29 mouse cellular contexts compared by ENCODE assay signal in the genomic region with DNA sequence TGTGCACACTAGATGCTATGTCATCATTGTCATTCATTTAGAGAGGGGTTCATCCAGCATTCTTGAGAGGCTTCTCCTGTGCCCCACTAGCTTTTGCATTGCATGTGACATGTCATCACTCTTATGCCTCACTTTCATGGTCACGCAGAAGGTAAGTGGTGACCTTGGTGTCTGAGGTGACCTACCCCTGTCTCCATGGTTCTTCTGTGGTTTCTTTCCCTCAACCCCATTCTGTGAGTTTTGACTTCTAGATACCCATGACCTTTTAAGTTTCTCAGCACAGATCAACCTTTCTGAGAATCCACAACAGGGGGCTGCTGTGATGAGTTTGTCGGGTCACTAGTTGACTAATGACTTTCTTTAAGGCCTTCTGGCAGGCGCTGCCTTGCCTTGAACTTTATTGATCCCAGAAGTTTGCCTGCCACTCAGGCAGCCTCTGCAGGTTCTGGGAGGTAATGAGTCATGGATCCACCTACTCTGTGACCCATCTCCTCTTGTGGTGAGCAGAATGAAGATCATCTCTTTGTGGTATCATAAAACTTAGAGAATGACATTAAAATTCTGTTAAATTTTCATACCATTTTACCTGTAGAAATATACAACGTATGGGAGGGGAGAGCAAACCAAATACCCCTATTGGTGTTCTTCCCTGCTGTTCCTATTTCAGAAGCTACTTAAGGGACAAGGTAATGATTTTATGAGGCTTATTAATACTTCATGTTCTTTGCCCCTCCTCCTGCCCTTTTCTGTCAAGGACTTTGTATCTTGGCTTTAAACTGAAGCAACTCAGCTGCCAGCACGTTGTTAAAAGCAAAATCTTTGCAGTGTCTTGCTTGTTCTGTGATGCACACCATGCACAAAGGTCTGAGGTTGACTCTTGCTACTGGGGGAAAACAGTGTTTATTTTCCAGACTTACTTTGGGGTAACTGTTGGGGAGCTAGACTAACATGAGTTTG.
DNase-seq lines count a peak whose midpoint lies in the region; ATAC-seq lines count a peak whose summit lies in the region.
"Had no signal": no experiment of that assay in that cellular context is flagged by ENCODE, and none has a peak within 500 bp of the region (broad histone marks: within the 10 kb centered on the region; RNA-seq: fewer than 3 reads in every experiment).

No protein-coding gene starts in this region.

- H3K4me1 ChIP-seq in kidney, embryonic 16.5 days (ENCODE audit: insufficient read depth, low read length): peaks cover 9% of the 10 kb centered on the region; the same call in 1 of the 2 replicates
- H3K4me1 ChIP-seq: embryonic facial prominence, embryonic 10.5 days; forebrain, embryonic 15.5 days; midbrain, embryonic 10.5 days; neural tube, embryonic 15.5 days; stomach, embryonic 15.5 days had no signal

- DNase-seq in kidney, adult 8-10 months: peak; percentile 52 to 60
- peak; percentile 67 for DNase-seq in adrenal gland, adult 8-10 months
- DNase-seq in adrenal gland, postnatal 36 days: peak; percentile 53 to 67
- peak; percentile 58 to 59 for DNase-seq in kidney, postnatal 36 days
- DNase-seq in gastrocnemius, postnatal 14 days: no peak
- DNase-seq in frontal cortex, postnatal 14 days (ENCODE audit: low spot score in 2 of 2): no peak
- DNase-seq: B cell, adult 2 months; cerebellum, adult 8-10 months; gastrocnemius, postnatal 25 days; heart, adult 18-20 months; heart, postnatal 10 days; liver, postnatal 0 days; lung, postnatal 10 days; right cerebral cortex, adult 18-20 months; right cerebral cortex, postnatal 4 days; thymus, postnatal 36 days had no signal

- no peak overlapping the region for H3K9ac ChIP-seq in kidney, embryonic 16.5 days (replicated peaks; ENCODE audit: low read length)
- H3K9ac ChIP-seq: forebrain, embryonic 15.5 days; heart, embryonic 12.5 days; liver, postnatal 0 days; neural tube, embryonic 15.5 days; stomach, embryonic 15.5 days had no signal

- ATAC-seq in kidney, embryonic 16.5 days (ENCODE audit: low FRiP score, low TSS enrichment): no peak
- ATAC-seq: forebrain, embryonic 15.5 days; hindbrain, postnatal 0 days; liver, postnatal 0 days; Patski had no signal

- no peaks in the 10 kb centered on the region for H3K36me3 ChIP-seq in kidney, embryonic 16.5 days (ENCODE audit: insufficient read depth, low read length)
- H3K36me3 ChIP-seq: embryonic facial prominence, embryonic 10.5 days; forebrain, embryonic 15.5 days; G1E; heart, embryonic 12.5 days; limb, embryonic 10.5 days; midbrain, embryonic 10.5 days; neural tube, embryonic 15.5 days; stomach, embryonic 15.5 days had no signal

- H3K9me3 ChIP-seq in kidney, embryonic 16.5 days (ENCODE audit: low read length): no peaks in the 10 kb centered on the region
- H3K9me3 ChIP-seq: embryonic facial prominence, embryonic 10.5 days; forebrain, embryonic 15.5 days; G1E; heart, embryonic 12.5 days; limb, embryonic 10.5 days; midbrain, embryonic 10.5 days; neural tube, embryonic 15.5 days; stomach, embryonic 15.5 days had no signal

- WGBS in kidney, embryonic 16.5 days: 68% methylated on average over 5 of the region's 5 CpGs

- no peak overlapping the region for H3K27ac ChIP-seq in kidney, embryonic 16.5 days (ENCODE audit: low read length)
- H3K27ac ChIP-seq: embryonic facial prominence, embryonic 10.5 days; forebrain, embryonic 15.5 days; hindbrain, postnatal 0 days; limb, embryonic 10.5 days; midbrain, embryonic 10.5 days; neural tube, embryonic 15.5 days; stomach, embryonic 15.5 days had no signal

- no peak overlapping the region for H3K4me3 ChIP-seq in kidney, embryonic 16.5 days (ENCODE audit: low read length)
- H3K4me3 ChIP-seq: embryonic facial prominence, embryonic 10.5 days; forebrain, embryonic 15.5 days; heart, embryonic 12.5 days; limb, embryonic 10.5 days; midbrain, embryonic 10.5 days; neural tube, embryonic 15.5 days; stomach, embryonic 15.5 days had no signal

- no peaks in the 10 kb centered on the region for H3K27me3 ChIP-seq in kidney, embryonic 16.5 days (ENCODE audit: insufficient read depth, low read length)
- H3K27me3 ChIP-seq: CH12.LX; forebrain, embryonic 15.5 days; heart, embryonic 12.5 days; neural tube, embryonic 15.5 days; Patski; stomach, embryonic 15.5 days had no signal

- H3K4me2 ChIP-seq in kidney, embryonic 16.5 days (replicated peaks; ENCODE audit: low read depth, low read length): no peak overlapping the region
- H3K4me2 ChIP-seq: forebrain, embryonic 15.5 days; heart, embryonic 12.5 days; liver, embryonic 11.5 days; neural tube, embryonic 15.5 days; stomach, embryonic 15.5 days had no signal

- intact Hi-C loops in gastrocnemius, postnatal 14 days (cut with DNase I; ENCODE audit: low total_unique reads): no loop called here

Comparison
In these comparisons a context has a peak if more than half of its experiments do, and no peak if none do; other contexts are left out.
1. DNase-seq: peak in kidney, adult 8-10 months (2 of 2), adrenal gland, adult 8-10 months (single experiment), adrenal gland, postnatal 36 days (2 of 2) and kidney, postnatal 36 days (2 of 2); none in gastrocnemius, postnatal 14 days (single experiment) and frontal cortex, postnatal 14 days (0 of 2).